Comparison of ENCODE assay signal across 8 mouse cellular contexts in genomic region chr11:60084589-60084988, GRCm38 (mm10). TPM values are rescaled to one million over a fixed set of nuclear protein-coding genes. Genes with fewer than 3 reads are reported as not detected.
A peak's percentile ranks its signal among the peaks of the same experiment; 100 is the strongest.
DNase-seq lines count a peak whose midpoint lies in the region; ATAC-seq and TF ChIP-seq lines count a peak whose summit lies in the region.
"Had no signal": no experiment of that assay in that cellular context is flagged by ENCODE, and none has a peak within 500 bp of the region (broad histone marks: within the 10 kb centered on the region; RNA-seq: fewer than 3 reads in every experiment).

No protein-coding gene starts in this region.

- H3K27ac ChIP-seq in kidney, adult 2 months (ENCODE audit: insufficient read depth, low read depth, low read length), result no peak overlapping the region
- no peak overlapping the region for H3K27ac ChIP-seq in kidney, embryonic 14.5 days (ENCODE audit: low read depth, low read length)
- H3K27ac ChIP-seq in bone marrow macrophage, adult 2 months (ENCODE audit: insufficient read depth, low read depth, low read length), result no peak overlapping the region
- H3K27ac ChIP-seq: neural tube, embryonic 12.5 days had no signal

- no peak for ATAC-seq in kidney, embryonic 14.5 days (ENCODE audit: low FRiP score, low TSS enrichment)
- peak; percentile 28; the same call in 1 of the 2 replicates for ATAC-seq in G1E (ENCODE audit: extremely low read depth, insufficient number of reproducible peaks, low FRiP score, poor library complexity, severe bottlenecking)
- ATAC-seq in frontal cortex, adult (ENCODE audit: low TSS enrichment), result no peak

- H3K4me2 ChIP-seq in kidney, embryonic 14.5 days (replicated peaks; ENCODE audit: low read depth, low read length), result no peak overlapping the region
- H3K4me2 ChIP-seq: neural tube, embryonic 12.5 days had no signal

- peak; percentile 82 for TF ChIP-seq CTCF in kidney, adult 2 months (conservative IDR thresholded peaks at IDR 0.05; ENCODE audit: insufficient read depth, insufficient read length, low read depth, low read length)
- peak; percentile 94 for TF ChIP-seq CTCF in G1E (IDR thresholded peaks at IDR 0.05; ENCODE audit: low read depth, low read length)
- TF ChIP-seq CTCF in bone marrow macrophage, adult 2 months (IDR thresholded peaks at IDR 0.05; ENCODE audit: low read depth, low read length), result peak; percentile 76

- no peaks in the 10 kb centered on the region for H3K9me3 ChIP-seq in kidney, embryonic 14.5 days (ENCODE audit: control insufficient read depth, low read length)
- no peaks in the 10 kb centered on the region for H3K9me3 ChIP-seq in G1E (replicated peaks)
- H3K9me3 ChIP-seq: neural tube, embryonic 12.5 days had no signal

- no peak overlapping the region for H3K4me3 ChIP-seq in kidney, adult 2 months (ENCODE audit: insufficient read depth, low read depth, low read length)
- H3K4me3 ChIP-seq in kidney, embryonic 14.5 days (ENCODE audit: low read length), result no peak overlapping the region
- no peak overlapping the region for H3K4me3 ChIP-seq in G1E (ENCODE audit: low read depth, low read length)
- no peak overlapping the region for H3K4me3 ChIP-seq in bone marrow macrophage, adult 2 months (ENCODE audit: insufficient read depth, low read length)
- H3K4me3 ChIP-seq: neural tube, embryonic 12.5 days had no signal

- DNase-seq in kidney, adult 2 months, result peak; percentile 58
- DNase-seq in G1E (ENCODE audit: low spot score), result no peak
- peak; percentile 73 to 74 for DNase-seq in kidney, postnatal 4 days
- DNase-seq in spleen, adult 18-20 months, result peak; percentile 27 to 72

- no peaks in the 10 kb centered on the region for H3K4me1 ChIP-seq in kidney, adult 2 months (ENCODE audit: control insufficient read depth, insufficient read depth, low read length)
- H3K4me1 ChIP-seq in kidney, embryonic 14.5 days (ENCODE audit: control insufficient read depth, insufficient read depth, low read length), result no peaks in the 10 kb centered on the region
- H3K4me1 ChIP-seq in G1E (ENCODE audit: insufficient read depth, low read depth, low read length), result peaks cover 7% of the 10 kb centered on the region
- no peaks in the 10 kb centered on the region for H3K4me1 ChIP-seq in bone marrow macrophage, adult 2 months (ENCODE audit: control insufficient read depth, insufficient read depth, low read length)

- no peaks in the 10 kb centered on the region for H3K36me3 ChIP-seq in kidney, adult 2 months (ENCODE audit: control insufficient read depth, insufficient read depth, low read length)
- H3K36me3 ChIP-seq in kidney, embryonic 14.5 days (ENCODE audit: control insufficient read depth, insufficient read depth, low read length), result no peaks in the 10 kb centered on the region
- no peaks in the 10 kb centered on the region for H3K36me3 ChIP-seq in G1E (replicated peaks)
- H3K36me3 ChIP-seq: neural tube, embryonic 12.5 days had no signal

- no peak overlapping the region for H3K9ac ChIP-seq in kidney, embryonic 14.5 days (ENCODE audit: low read depth, low read length)
- H3K9ac ChIP-seq: neural tube, embryonic 12.5 days had no signal

- 49% methylated on average over 2 of the region's 2 CpGs for WGBS in kidney, adult 2 months
- 43% methylated on average over 2 of the region's 2 CpGs for WGBS in kidney, embryonic 14.5 days

- no peak for TF ChIP-seq POLR2A in kidney, adult 2 months (IDR thresholded peaks at IDR 0.05; ENCODE audit: low read depth, low read length)
- TF ChIP-seq POLR2A in bone marrow macrophage, adult 2 months (IDR thresholded peaks at IDR 0.05; ENCODE audit: borderline replicate concordance, low read depth, low read length), result no peak

- no peaks in the 10 kb centered on the region for H3K27me3 ChIP-seq in kidney, adult 2 months (replicated peaks; ENCODE audit: control insufficient read depth, insufficient read depth, low read length)
- H3K27me3 ChIP-seq in kidney, embryonic 14.5 days (ENCODE audit: control insufficient read depth, insufficient read depth, low read length), result no peaks in the 10 kb centered on the region
- H3K27me3 ChIP-seq in G1E (ENCODE audit: insufficient read depth, low read length), result peaks cover 32% of the 10 kb centered on the region
- H3K27me3 ChIP-seq: neural tube, embryonic 12.5 days had no signal

RNA-seq across cellular contexts. Expression of gene Rai1, which starts 20.2 kb away (rescaled TPM):
- 26.1 and 29.2 TPM in 2 replicates for polyA plus RNA-seq in kidney, adult 2 months (2012; rRNA removed)
- polyA plus RNA-seq in kidney, embryonic 14.5 days (2014; fragmentation: Nextera tagmentation; extraction: Ambion mirVana), result 29.1 and 34.4 TPM in 2 replicates
- total RNA-seq in G1E (2014; fragmentation: Nextera tagmentation) (77.4 and 78.1 TPM in 2 replicates), G1E (2017) (10.3 and 13.5 TPM in 2 replicates)
- polyA plus RNA-seq in G1E (2012), result 107 TPM in 2 replicates
- polyA plus RNA-seq in bone marrow macrophage, adult 2 months (2012; ENCODE audit: insufficient read depth, insufficient read length, missing spikeins), result 11.3 and 12.9 TPM in 2 replicates

RNA-seq across cellular contexts. Expression of gene Pemt, which starts 38.3 kb away (rescaled TPM):
- 7.1 and 8.7 TPM in 2 replicates for polyA plus RNA-seq in kidney, adult 2 months (2012; rRNA removed)
- 13.6 and 13.9 TPM in 2 replicates for polyA plus RNA-seq in kidney, embryonic 14.5 days (2014; fragmentation: Nextera tagmentation; extraction: Ambion mirVana)
- 2.8 and 7.9 TPM in 2 replicates for total RNA-seq in G1E (2014; fragmentation: Nextera tagmentation)
- 3.0 and 3.8 TPM in 2 replicates for total RNA-seq in G1E (2017)
- polyA plus RNA-seq in G1E (2012), result 1.9 and 6.5 TPM in 2 replicates
- 1.4 and 4.6 TPM in 2 replicates for polyA plus RNA-seq in bone marrow macrophage, adult 2 months (2012; ENCODE audit: insufficient read depth, insufficient read length, missing spikeins)
